Mouse (Mus musculus): ENCODE data around the gene Nfkbil1. TPM values are rescaled to one million over a fixed set of nuclear protein-coding genes. Genes with fewer than 3 reads are reported as not detected.

Gene Nfkbil1
- total and polyA plus RNA-seq, 3 experiments, result 15.2 to 25.9 (median 22.0) TPM

- Histone ChIP-seq H3K27me3 (replicated peaks) (no peaks in the 10 kb centered on the region), H3K9me3 (replicated peaks; ENCODE audit: low read length) (no peaks in the 10 kb centered on the region), H3K36me3 (replicated peaks in 1 of 2; ENCODE audit: control insufficient read depth in 1 of 2, insufficient read depth in 1 of 2, low read length in 1 of 2) (peaks cover 25 to 56% of the 10 kb centered on the region in 2 experiments), H3K4me2 (ENCODE audit: insufficient read depth, low read depth, poor library complexity, severe bottlenecking) (peak within 1 kb of the TSS; percentile 57; the same call in 1 of the 2 replicates), H3K9ac (ENCODE audit: insufficient read depth, low read depth) (peak within 1 kb of the TSS; percentile 99), H3K27ac (ENCODE audit: insufficient read depth, low read depth) (peak within 1 kb of the TSS; percentile 95), H3K4me1 (ENCODE audit: control insufficient read depth in 1 of 2, insufficient read depth in 2 of 2) (peaks cover 17 to 56% of the 10 kb centered on the region in 2 experiments), H3K4me3 (replicated peaks in 1 of 3; ENCODE audit: low read depth in 2 of 3, low read length in 2 of 3, poor library complexity in 1 of 3) (peak within 1 kb of the TSS; percentile 67 to 100 (median 86)), H3K79me2 (replicated peaks; ENCODE audit: control insufficient read depth, extremely low read depth, insufficient read depth, poor library complexity, severe bottlenecking) (peaks cover 31% of the 10 kb centered on the region)
- no peak for DNase-seq (ENCODE audit: extremely low read depth)
- dilution Hi-C loops (cut with MboI; ENCODE audit: extremely low pct_ligation_motif_present, extremely low pct_unique_long_range_greater_than_20kb, low sequenced_read_pairs) (no loop called here), in situ Hi-C loops (cut with MboI; ENCODE audit: low pct_ligation_motif_present, low pct_unique_long_range_greater_than_20kb, low sequenced_read_pairs) (loop anchor here (5.0 to 10.0 kb wide), 3 partner anchors 61 to 219 kb away; partner anchors contain the start of genes Ly6g5b and Vwa7)
- TF ChIP-seq TCF12 (IDR thresholded peaks at IDR 0.05; ENCODE audit: low read depth, low read length), result no peak
Observed at GRCm38 (mm10) chr17:35233114-35233980, 2.2 kb downstream of the Nfkbil1 start, which contains the start of gene Atp6v1g2. Atp6v1g2 (plus strand) TSS chr17:35233660.

- Histone ChIP-seq H3K4me1 (ENCODE audit: control insufficient read depth in 1 of 2, insufficient read depth in 2 of 2) (peaks cover 17 to 62% of the 10 kb centered on the region in 2 experiments), H3K4me2 (ENCODE audit: insufficient read depth, low read depth, poor library complexity, severe bottlenecking) (0 out of 2 replicates have a peak overlapping the region, but pooled peaks have one; percentile 2), H3K4me3 (replicated peaks in 1 of 3; ENCODE audit: low read depth in 2 of 3, low read length in 2 of 3, poor library complexity in 1 of 3) (peak overlapping the region in 1 of 3 experiments; percentile 18)
Observed at GRCm38 (mm10) chr17:35232659-35233058, 2.9 kb downstream of the Nfkbil1 start.

GRCm38 (mm10) chr17:35232043-35232442 is 3.5 kb downstream of the Nfkbil1 start:
- Histone ChIP-seq H3K79me2 (replicated peaks; ENCODE audit: control insufficient read depth, extremely low read depth, insufficient read depth, poor library complexity, severe bottlenecking) (peaks cover 31% of the 10 kb centered on the region), H3K27ac (ENCODE audit: insufficient read depth, low read depth) (peak overlapping the region; percentile 41), H3K4me1 (ENCODE audit: control insufficient read depth in 1 of 2, insufficient read depth in 2 of 2) (peaks cover 17 to 67% of the 10 kb centered on the region in 2 experiments), H3K27me3 (replicated peaks) (no peaks in the 10 kb centered on the region), H3K9me3 (replicated peaks; ENCODE audit: low read length) (no peaks in the 10 kb centered on the region), H3K9ac (ENCODE audit: insufficient read depth, low read depth) (peak overlapping the region; percentile 35; the same call in 1 of the 2 replicates), H3K4me2 (ENCODE audit: insufficient read depth, low read depth, poor library complexity, severe bottlenecking) (peak overlapping the region; percentile 69), H3K36me3 (replicated peaks in 1 of 2; ENCODE audit: control insufficient read depth in 1 of 2, insufficient read depth in 1 of 2, low read length in 1 of 2) (peaks cover 33 to 60% of the 10 kb centered on the region in 2 experiments), H3K4me3 (replicated peaks in 1 of 3; ENCODE audit: low read depth in 2 of 3, low read length in 2 of 3, poor library complexity in 1 of 3) (no peak overlapping the region)
- DNase-seq (ENCODE audit: extremely low read depth), result peak; percentile 88
- in situ Hi-C loops (cut with MboI; ENCODE audit: low pct_ligation_motif_present, low pct_unique_long_range_greater_than_20kb, low sequenced_read_pairs) (loop anchor here (5.0 to 10.0 kb wide), 3 partner anchors 60 to 217 kb away; partner anchors contain the start of genes Ly6g5b and Vwa7), dilution Hi-C loops (cut with MboI; ENCODE audit: extremely low pct_ligation_motif_present, extremely low pct_unique_long_range_greater_than_20kb, low sequenced_read_pairs) (no loop called here)
- no peak for TF ChIP-seq TCF12 (IDR thresholded peaks at IDR 0.05; ENCODE audit: low read depth, low read length)
- peak; percentile 46 for TF ChIP-seq ELF1 (IDR thresholded peaks at IDR 0.05; ENCODE audit: low read depth, low read length)
- 0 out of 2 replicates have a peak, but pooled peaks have one; percentile 17 for TF ChIP-seq MAZ (IDR thresholded peaks at IDR 0.05; ENCODE audit: low read depth, low read length)
- no peak for TF ChIP-seq USF2 (conservative IDR thresholded peaks at IDR 0.05; ENCODE audit: low read depth, low read length)
- TF ChIP-seq MEF2A (IDR thresholded peaks at IDR 0.05; ENCODE audit: borderline replicate concordance, low read depth, low read length), result 0 out of 2 replicates have a peak, but pooled peaks have one; percentile 34
- TF ChIP-seq ZC3H11A (IDR thresholded peaks at IDR 0.05; ENCODE audit: low read depth, low read length), result peak; percentile 88
- TF ChIP-seq MYC (IDR thresholded peaks at IDR 0.05; ENCODE audit: low read depth, low read length), result peak; percentile 65; the same call in 1 of the 2 replicates
- TF ChIP-seq CHD2 (IDR thresholded peaks at IDR 0.05; ENCODE audit: low read length), result peak; percentile 47; the same call in 1 of the 2 replicates
- TF ChIP-seq KAT2A (IDR thresholded peaks at IDR 0.05; ENCODE audit: insufficient replicate concordance, low read length), result no peak
- peak; percentile 61 for TF ChIP-seq SIN3A (IDR thresholded peaks at IDR 0.05; ENCODE audit: low read length)
- TF ChIP-seq JUN (IDR thresholded peaks at IDR 0.05; ENCODE audit: insufficient read depth, low read depth, low read length), result no peak
- TF ChIP-seq IRF4 (IDR thresholded peaks at IDR 0.05; ENCODE audit: low read depth, low read length), result peak; percentile 49
- peak; percentile 80 to 94 for TF ChIP-seq CTCF (conservative IDR thresholded peaks at IDR 0.05 in 1 of 2, IDR thresholded peaks at IDR 0.05 in 1 of 2; ENCODE audit: low read depth in 2 of 2, low read length in 2 of 2)
- peak; percentile 96 for TF ChIP-seq SMC3 (IDR thresholded peaks at IDR 0.05; ENCODE audit: low read depth, low read length)
- no peak for TF ChIP-seq USF1 (IDR thresholded peaks at IDR 0.05; ENCODE audit: low read depth, low read length)
- TF ChIP-seq ZMIZ1 (IDR thresholded peaks at IDR 0.05; ENCODE audit: low read depth, low read length), result peak; percentile 41; the same call in 1 of the 2 replicates
- TF ChIP-seq NELFE (IDR thresholded peaks at IDR 0.05; ENCODE audit: low read depth, low read length), result no peak; the same call in 1 of the 2 replicates
- TF ChIP-seq UBTF (IDR thresholded peaks at IDR 0.05; ENCODE audit: low read depth, low read length), result no peak
- 0 out of 2 replicates have a peak, but pooled peaks have one; percentile 22 for TF ChIP-seq NRF1 (IDR thresholded peaks at IDR 0.05; ENCODE audit: low read depth, low read length)

More at GRCm38 (mm10) chr17:35232659-35233058, 2.9 kb downstream of the Nfkbil1 start:
- dilution Hi-C loops (cut with MboI; ENCODE audit: extremely low pct_ligation_motif_present, extremely low pct_unique_long_range_greater_than_20kb, low sequenced_read_pairs) (no loop called here), in situ Hi-C loops (cut with MboI; ENCODE audit: low pct_ligation_motif_present, low pct_unique_long_range_greater_than_20kb, low sequenced_read_pairs) (loop anchor here (5.0 to 10.0 kb wide), 3 partner anchors 60 to 218 kb away; partner anchors contain the start of genes Ly6g5b and Vwa7)
- no peak for DNase-seq (ENCODE audit: extremely low read depth)
- TF ChIP-seq E2F4 (IDR thresholded peaks at IDR 0.05; ENCODE audit: insufficient replicate concordance, low read depth, low read length) (no peak), KAT2A (IDR thresholded peaks at IDR 0.05; ENCODE audit: insufficient replicate concordance, low read length) (no peak), HCFC1 (IDR thresholded peaks at IDR 0.05; ENCODE audit: low read depth, low read length) (no peak), MYC (IDR thresholded peaks at IDR 0.05; ENCODE audit: low read depth, low read length) (no peak), TCF12 (IDR thresholded peaks at IDR 0.05; ENCODE audit: low read depth, low read length) (no peak)
- H3K9ac ChIP-seq (ENCODE audit: insufficient read depth, low read depth), result no peak overlapping the region
- H3K79me2 ChIP-seq (replicated peaks; ENCODE audit: control insufficient read depth, extremely low read depth, insufficient read depth, poor library complexity, severe bottlenecking), result peaks cover 31% of the 10 kb centered on the region
- peaks cover 32 to 58% of the 10 kb centered on the region in 2 experiments for H3K36me3 ChIP-seq (replicated peaks in 1 of 2; ENCODE audit: control insufficient read depth in 1 of 2, insufficient read depth in 1 of 2, low read length in 1 of 2)
- H3K27ac ChIP-seq (ENCODE audit: insufficient read depth, low read depth), result peak overlapping the region; percentile 31
- H3K27me3 ChIP-seq (replicated peaks), result no peaks in the 10 kb centered on the region
- H3K9me3 ChIP-seq (replicated peaks; ENCODE audit: low read length), result no peaks in the 10 kb centered on the region
